Mouse (Mus musculus) liver, postnatal 0 days (tissue): ENCODE measurements at regions not wholly inside any gene's neighbourhood (a gene's known extent, or its start where the extent isn't known, plus 50 kb on each side); places are given as distances from the start of the nearest gene placed in this dataset.

ENCODE experiments used
- ATAC-seq: fragments of 200-750 bp; cut with Nextera tagmentation; 2 replicates; pipeline ENCODE4 v1.8.0; 2017; ENCODE audit warnings: mild to moderate bottlenecking, moderate library complexity
- DNase-seq: peaks from one replicate; pipeline ENCODE4 v3.0.0-alpha.2; 2016
- H3K27ac ChIP-seq: fragments of 300-500 bp; sonication (generic); 2 replicates; pipeline ENCODE4 v1.5.1; 2014; ENCODE audit warnings: antibody characterized with exemption, moderate library complexity, mild to moderate bottlenecking, low read depth
- H3K27me3 ChIP-seq: fragments of 300-500 bp; sonication (generic); 2 replicates; pipeline ENCODE4 v1.6.1; 2014; ENCODE audit warnings: low read length, control low read depth, mixed read lengths; ENCODE audit not compliant: insufficient read depth
- H3K36me3 ChIP-seq: fragments of 300-500 bp; sonication (generic); replicated peaks from 2 replicates; pipeline ENCODE4 v1.6.1; 2014; ENCODE audit warnings: mild to moderate bottlenecking, control low read depth, low read length, moderate library complexity, mixed read lengths; ENCODE audit not compliant: insufficient read depth
- H3K4me1 ChIP-seq: fragments of 300-500 bp; sonication (generic); 2 replicates; pipeline ENCODE4 v1.6.1; 2014; ENCODE audit warnings: antibody characterized with exemption, mild to moderate bottlenecking, control low read depth; ENCODE audit not compliant: insufficient read depth
- H3K4me2 ChIP-seq: fragments of 300-500 bp; sonication (generic); 2 replicates; pipeline ENCODE4 v1.6.1; 2014; ENCODE audit warnings: low read depth, mild to moderate bottlenecking, low read length, moderate library complexity, mixed read lengths
- H3K4me3 ChIP-seq: fragments of 300-500 bp; sonication (generic); 2 replicates; pipeline ENCODE4 v1.5.1; 2014; ENCODE audit warnings: low read depth, low read length
- H3K9ac ChIP-seq: fragments of 300-500 bp; sonication (generic); replicated peaks from 2 replicates; pipeline ENCODE4 v1.6.1; 2014; ENCODE audit warnings: mild to moderate bottlenecking, moderate library complexity
- H3K9me3 ChIP-seq: fragments of 300-500 bp; sonication (generic); 2 replicates; pipeline ENCODE4 v1.6.1; 2016; ENCODE audit warnings: mild to moderate bottlenecking, control low read depth, low read length, mixed read lengths
- CTCF ChIP-seq: sonication (generic); IDR thresholded peaks from 2 replicates; pipeline ENCODE4 v1.5.1; 2016; ENCODE audit warnings: antibody characterized with exemption, low read depth
- EP300 ChIP-seq: IDR thresholded peaks from 2 replicates; pipeline ENCODE4 v1.6.1; 2016; ENCODE audit warnings: antibody characterized with exemption, low read depth, mild to moderate bottlenecking
- WGBS: fragments of 180-500 bp; shearing (Covaris S2); extraction: QIAGEN DNeasy Blood & Tissue Kit; methylation state at CpG from one replicate; pipeline ENCODE4 v1.1.7; 2014; ENCODE audit not compliant: insufficient replicate concordance; 5-methylcytosine and 5-hydroxymethylcytosine counted together

DNA sequence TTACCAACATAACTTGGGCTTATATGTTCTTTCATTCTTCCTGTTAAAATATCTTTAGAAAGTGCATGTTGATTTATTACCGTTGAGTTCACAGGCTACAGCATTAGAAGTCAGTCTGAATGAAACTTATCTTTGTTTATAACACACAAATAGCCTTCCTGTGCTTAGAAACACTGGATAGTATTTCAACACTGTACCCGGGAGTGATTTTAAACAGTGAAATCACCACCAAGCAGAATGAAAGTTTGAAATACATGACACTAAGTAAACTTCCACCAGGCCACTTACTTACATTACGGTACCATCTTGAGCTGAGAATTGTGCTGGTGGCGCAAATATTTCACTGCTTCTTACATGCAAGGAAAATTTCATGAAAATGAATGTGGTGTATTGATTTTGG lies 516.5 kb upstream of the Ccdc54 start:
- no peaks in the 10 kb centered on the region for H3K4me1 ChIP-seq
- no peak for ATAC-seq

DNA sequence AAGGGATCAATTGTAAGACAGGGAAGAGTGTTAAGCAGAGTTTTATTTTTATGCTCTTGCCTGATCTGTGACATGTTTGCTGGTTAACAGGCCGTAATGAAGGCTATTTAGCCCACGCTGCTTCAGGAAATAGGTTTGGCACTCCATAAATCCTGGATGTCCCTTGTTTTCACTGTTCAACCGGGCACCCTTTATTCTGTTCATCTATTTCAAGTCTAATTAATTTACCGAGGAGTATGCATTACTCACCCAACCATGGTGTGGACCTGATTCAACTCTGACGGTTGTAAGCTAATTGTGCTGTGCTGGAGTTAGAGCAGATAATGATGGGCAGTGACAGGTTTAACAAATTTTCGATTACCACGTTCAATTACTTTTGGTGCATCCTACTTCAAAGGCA lies 495.6 kb upstream of the Ccdc54 start:
- Histone ChIP-seq H3K36me3 (no peaks in the 10 kb centered on the region), H3K27ac (no peak overlapping the region), H3K9ac (no peak overlapping the region), H3K9me3 (no peaks in the 10 kb centered on the region), H3K4me1 (no peaks in the 10 kb centered on the region), H3K4me3 (no peak overlapping the region), H3K4me2 (no peak overlapping the region), H3K27me3 (no peaks in the 10 kb centered on the region)
- DNase-seq (no peak), ATAC-seq (no peak)
- WGBS: 80% methylated on average over 7 of the region's 7 CpGs
- no peak for TF ChIP-seq EP300
- no peak for TF ChIP-seq CTCF

More for the DNA sequence above, 516.5 kb upstream of the Ccdc54 start:
- 75% methylated on average over 4 of the region's 4 CpGs for WGBS
- Histone ChIP-seq H3K4me3 (no peak overlapping the region), H3K4me2 (no peak overlapping the region), H3K36me3 (no peaks in the 10 kb centered on the region), H3K27me3 (no peaks in the 10 kb centered on the region), H3K9ac (no peak overlapping the region), H3K27ac (no peak overlapping the region), H3K9me3 (no peaks in the 10 kb centered on the region)
- DNase-seq: no peak
- no peak for TF ChIP-seq CTCF
- TF ChIP-seq EP300: no peak

DNA sequence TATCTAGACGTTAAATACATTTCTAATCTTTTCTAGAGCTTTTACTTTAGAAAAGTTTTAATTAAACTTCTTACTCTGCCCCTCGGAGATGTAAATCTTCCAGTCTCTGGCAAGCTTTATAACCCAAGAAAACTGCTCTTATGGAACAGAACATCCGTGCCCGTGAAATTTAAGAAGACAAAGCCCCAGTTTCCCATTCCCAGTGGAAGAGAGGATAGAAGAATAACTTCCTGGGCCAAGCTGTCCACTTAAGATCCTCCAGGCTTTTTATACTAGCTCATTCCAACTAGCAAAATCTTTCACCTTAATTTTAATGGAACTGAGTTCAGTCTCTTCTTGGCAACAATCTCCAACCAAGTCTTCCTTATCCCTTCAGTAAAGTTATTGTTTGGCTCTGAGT lies 489.2 kb upstream of the Ccdc54 start:
- TF ChIP-seq CTCF (no peak), EP300 (no peak)
- Histone ChIP-seq H3K9ac (no peak overlapping the region), H3K27me3 (no peaks in the 10 kb centered on the region), H3K4me2 (no peak overlapping the region), H3K36me3 (no peaks in the 10 kb centered on the region), H3K4me3 (no peak overlapping the region), H3K27ac (no peak overlapping the region), H3K4me1 (no peaks in the 10 kb centered on the region), H3K9me3 (no peaks in the 10 kb centered on the region)
- ATAC-seq: no peak
- no peak for DNase-seq
- WGBS: 58% methylated on average over 4 of the region's 4 CpGs

DNA sequence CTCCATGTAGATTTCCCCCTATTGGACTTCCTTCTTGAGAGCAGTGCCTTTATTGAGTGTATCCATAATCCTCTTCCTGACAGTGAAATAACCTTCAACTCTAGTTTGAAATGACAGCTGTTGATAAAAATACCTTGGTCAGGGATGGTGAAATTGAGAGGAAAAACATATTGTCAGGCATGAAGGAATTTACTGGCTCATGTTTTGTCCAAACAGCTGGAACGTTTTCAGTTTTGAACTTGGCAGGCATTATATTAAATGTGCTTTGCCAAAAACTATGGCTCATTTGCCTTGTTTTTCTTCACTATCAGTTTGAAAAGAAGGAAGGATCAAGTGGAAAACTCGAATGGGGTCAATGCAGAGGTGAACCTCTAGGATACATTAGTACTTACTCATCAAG lies 457.7 kb upstream of the Ccdc54 start:
- no peaks in the 10 kb centered on the region for H3K27me3 ChIP-seq
- no peak overlapping the region for H3K4me2 ChIP-seq
- H3K9ac ChIP-seq: no peak overlapping the region
- H3K27ac ChIP-seq: no peak overlapping the region
- DNase-seq (no peak), ATAC-seq (no peak)
- no peak for TF ChIP-seq EP300
- TF ChIP-seq CTCF: no peak
- WGBS: 62% methylated on average over 2 of the region's 2 CpGs
- no peaks in the 10 kb centered on the region for H3K4me1 ChIP-seq
- H3K9me3 ChIP-seq: no peaks in the 10 kb centered on the region
- no peak overlapping the region for H3K4me3 ChIP-seq
- H3K36me3 ChIP-seq: no peaks in the 10 kb centered on the region

DNA sequence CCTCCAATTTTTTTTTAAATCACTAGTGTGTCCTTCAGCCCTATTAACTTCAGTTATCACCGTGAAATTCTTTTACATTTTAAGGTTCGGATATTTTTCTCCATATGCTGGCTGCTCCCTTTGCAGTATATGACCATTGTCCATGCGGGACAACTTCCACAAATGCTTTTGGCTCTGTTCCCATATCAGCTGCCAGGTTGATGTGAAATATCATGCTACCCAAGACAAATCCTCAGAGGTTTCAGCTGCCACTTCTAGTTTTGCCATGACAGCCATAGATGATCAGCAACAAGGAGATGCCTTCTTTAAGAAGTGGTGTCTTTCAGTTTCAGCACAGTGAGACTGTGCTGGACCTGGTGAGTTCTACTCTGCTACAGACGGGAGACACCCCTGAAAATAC lies 457.2 kb upstream of the Ccdc54 start:
- ATAC-seq (no peak), DNase-seq (no peak)
- TF ChIP-seq EP300: no peak
- no peak for TF ChIP-seq CTCF
- H3K9ac ChIP-seq: no peak overlapping the region
- 74% methylated on average over 4 of the region's 4 CpGs for WGBS
- H3K27me3 ChIP-seq: no peaks in the 10 kb centered on the region
- H3K4me2 ChIP-seq: no peak overlapping the region
- no peaks in the 10 kb centered on the region for H3K9me3 ChIP-seq
- no peaks in the 10 kb centered on the region for H3K4me1 ChIP-seq
- no peak overlapping the region for H3K4me3 ChIP-seq
- no peak overlapping the region for H3K27ac ChIP-seq
- H3K36me3 ChIP-seq: no peaks in the 10 kb centered on the region

DNA sequence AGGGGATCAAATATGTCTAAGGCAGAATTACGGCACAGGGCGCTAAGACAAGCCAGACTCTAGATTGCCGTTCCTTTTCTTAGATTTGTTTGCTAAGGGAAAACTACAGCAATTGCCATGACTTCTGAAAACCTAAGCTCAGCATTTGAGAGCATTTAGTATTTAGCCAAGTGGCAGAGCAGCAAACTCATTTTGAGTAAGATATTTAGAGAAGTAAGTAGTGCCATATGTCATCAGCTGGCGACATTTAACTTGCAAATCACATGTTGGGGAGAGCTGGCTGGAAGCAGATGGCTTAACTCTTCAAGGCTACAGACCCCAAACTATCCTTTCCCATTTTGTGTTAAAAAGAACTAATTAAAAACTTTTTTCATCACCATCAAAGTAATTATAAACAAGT lies 450.4 kb upstream of the Ccdc54 start:
- Histone ChIP-seq H3K9me3 (no peaks in the 10 kb centered on the region), H3K4me2 (no peak overlapping the region), H3K9ac (no peak overlapping the region), H3K27me3 (no peaks in the 10 kb centered on the region), H3K4me1 (no peaks in the 10 kb centered on the region), H3K27ac (no peak overlapping the region), H3K4me3 (no peak overlapping the region), H3K36me3 (no peaks in the 10 kb centered on the region)
- TF ChIP-seq CTCF: no peak
- no peak for TF ChIP-seq EP300
- ATAC-seq (no peak), DNase-seq (no peak)
- WGBS: 83% methylated on average over 4 of the region's 4 CpGs

DNA sequence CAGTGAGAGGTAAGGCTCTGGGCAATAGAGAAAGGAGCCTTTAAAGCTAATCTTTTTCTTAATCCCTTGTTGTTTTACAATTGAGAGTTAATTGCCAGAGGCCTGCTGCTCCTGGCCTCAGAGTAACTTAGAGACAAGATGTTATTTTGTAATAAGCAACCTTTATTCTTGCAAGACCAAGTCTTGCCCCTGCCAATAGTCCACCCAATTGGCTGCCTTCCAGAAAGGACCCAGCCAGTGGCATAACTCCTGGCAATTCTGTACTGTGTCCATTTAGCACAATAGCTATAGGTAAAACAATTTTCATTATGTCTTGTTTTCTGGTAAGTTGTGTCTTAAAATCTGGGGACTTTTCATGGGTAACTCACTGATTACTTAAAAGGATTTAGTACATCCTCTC lies 411.9 kb upstream of the Ccdc54 start:
- Histone ChIP-seq H3K27ac (no peak overlapping the region), H3K4me1 (no peaks in the 10 kb centered on the region), H3K9ac (no peak overlapping the region), H3K4me3 (no peak overlapping the region), H3K4me2 (no peak overlapping the region), H3K27me3 (no peaks in the 10 kb centered on the region), H3K36me3 (no peaks in the 10 kb centered on the region), H3K9me3 (no peaks in the 10 kb centered on the region)
- DNase-seq: no peak
- no peak for ATAC-seq
- TF ChIP-seq EP300: no peak
- TF ChIP-seq CTCF: no peak
